In the genomic region with DNA sequence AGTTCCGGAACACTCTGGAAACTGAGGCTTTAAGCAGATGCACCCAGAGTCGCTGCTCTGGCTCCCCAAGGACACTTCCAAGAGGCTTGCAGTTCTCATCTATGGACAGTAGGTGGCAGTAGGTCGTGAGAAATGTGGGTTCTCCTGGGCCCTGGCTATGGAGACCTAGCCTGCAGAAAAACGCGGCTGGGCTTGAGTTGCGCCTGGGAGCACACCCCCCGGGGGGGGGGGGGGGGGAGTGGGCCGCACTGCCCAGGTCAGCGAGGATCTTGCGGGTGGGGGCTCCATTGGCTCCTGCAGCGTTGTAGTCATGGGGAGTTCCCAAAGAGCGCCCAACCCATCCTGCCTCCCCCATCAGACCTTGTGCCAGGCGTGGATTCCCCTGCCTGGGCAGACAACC, we compare ENCODE assay signal across 8 mouse cellular contexts.
DNase-seq lines count a peak whose midpoint lies in the region; ATAC-seq and TF ChIP-seq lines count a peak whose summit lies in the region.

No protein-coding gene starts in this region.

- peak; percentile 68 to 69 (median 69) for TF ChIP-seq CTCF in MEL (IDR thresholded peaks at IDR 0.05 in 2 of 3, conservative IDR thresholded peaks at IDR 0.05 in 1 of 3; ENCODE audit: control insufficient read depth in 1 of 3, insufficient read depth in 1 of 3, low read depth in 2 of 3, low read length in 3 of 3, poor library complexity in 1 of 3, severe bottlenecking in 1 of 3)
- peak; percentile 90 for TF ChIP-seq CTCF in cerebellum, adult 2 months (IDR thresholded peaks at IDR 0.05; ENCODE audit: borderline replicate concordance, insufficient read depth, low read depth, low read length)
- peak; percentile 92 for TF ChIP-seq CTCF in lung, embryonic 14.5 days (IDR thresholded peaks at IDR 0.05; ENCODE audit: low read depth)
- peak; percentile 80; the same call in 1 of the 2 replicates for TF ChIP-seq CTCF in thymus, adult 2 months (IDR thresholded peaks at IDR 0.05; ENCODE audit: borderline replicate concordance, control insufficient read depth, extremely low read depth, insufficient read depth, low read length, poor library complexity)

- no peaks in the 10 kb centered on the region for H3K4me1 ChIP-seq in MEL (ENCODE audit: control insufficient read depth in 1 of 2, insufficient read depth in 2 of 2, low read length in 2 of 2)
- H3K4me1 ChIP-seq in cerebellum, adult 2 months (ENCODE audit: control insufficient read depth, insufficient read depth, low read length): no peaks in the 10 kb centered on the region
- H3K4me1 ChIP-seq in lung, embryonic 14.5 days (ENCODE audit: insufficient read depth): peaks cover 7% of the 10 kb centered on the region; the same call in 1 of the 2 replicates
- H3K4me1 ChIP-seq in thymus, adult 2 months (replicated peaks; ENCODE audit: control insufficient read depth, insufficient read depth, low read length): peaks cover 22% of the 10 kb centered on the region

- TF ChIP-seq POLR2A in MEL (IDR thresholded peaks at IDR 0.05; ENCODE audit: control insufficient read depth in 1 of 2, insufficient read depth in 1 of 2, low read depth in 1 of 2, low read length in 2 of 2, poor library complexity in 1 of 2): no peak
- TF ChIP-seq POLR2A in cerebellum, adult 2 months (IDR thresholded peaks at IDR 0.05; ENCODE audit: borderline replicate concordance, insufficient read depth, low read length): no peak
- TF ChIP-seq POLR2A in thymus, adult 2 months (IDR thresholded peaks at IDR 0.05; ENCODE audit: control insufficient read depth, extremely low read depth, insufficient read depth, low read length, poor library complexity): no peak

- H3K4me3 ChIP-seq in MEL (ENCODE audit: control insufficient read depth in 1 of 2, insufficient read depth in 1 of 2, low read depth in 2 of 2, low read length in 2 of 2): no peak overlapping the region
- H3K4me3 ChIP-seq in cerebellum, adult 2 months (replicated peaks; ENCODE audit: insufficient read depth, low read depth, low read length): peak overlapping the region; percentile 1
- peak overlapping the region; percentile 30 for H3K4me3 ChIP-seq in lung, embryonic 14.5 days (ENCODE audit: low read depth, low read length)
- no peak overlapping the region for H3K4me3 ChIP-seq in thymus, adult 2 months (ENCODE audit: control insufficient read depth, insufficient read depth, low read length)

- peak; percentile 7 to 35; a peak in 2 of 4 replicates for TF ChIP-seq EP300 in MEL (IDR thresholded peaks at IDR 0.05; ENCODE audit: low read depth in 1 of 2, low read length in 2 of 2)

- H3K27ac ChIP-seq in MEL (ENCODE audit: control insufficient read depth, low read depth, low read length): no peak overlapping the region
- no peak overlapping the region for H3K27ac ChIP-seq in cerebellum, adult 2 months (ENCODE audit: insufficient read depth, low read length)
- H3K27ac ChIP-seq in lung, embryonic 14.5 days (ENCODE audit: low read depth): no peak overlapping the region
- no peak overlapping the region for H3K27ac ChIP-seq in thymus, adult 2 months (ENCODE audit: control insufficient read depth, insufficient read depth, low read length)

- TF ChIP-seq RAD21 in MEL (IDR thresholded peaks at IDR 0.05; ENCODE audit: low read depth, low read length): peak; percentile 73

- H3K27me3 ChIP-seq in MEL (ENCODE audit: control insufficient read depth in 1 of 2, insufficient read depth in 2 of 2, low read length in 2 of 2): no peaks in the 10 kb centered on the region
- no peaks in the 10 kb centered on the region for H3K27me3 ChIP-seq in cerebellum, adult 2 months (ENCODE audit: control insufficient read depth, insufficient read depth, low read length)
- H3K27me3 ChIP-seq in lung, embryonic 14.5 days (ENCODE audit: insufficient read depth, low read length): no peaks in the 10 kb centered on the region
- no peaks in the 10 kb centered on the region for H3K27me3 ChIP-seq in thymus, adult 2 months (ENCODE audit: control insufficient read depth, insufficient read depth, low read length)

- H3K79me2 ChIP-seq in MEL (ENCODE audit: control insufficient read depth, insufficient read depth, low read length, poor library complexity): no peaks in the 10 kb centered on the region

- WGBS in cerebellum, adult 2 months: 4% methylated on average over 13 of the region's 13 CpGs
- WGBS in lung, embryonic 14.5 days: under 1% methylated on average over 13 of the region's 13 CpGs
- WGBS in thymus, adult 2 months: 4% methylated on average over 13 of the region's 13 CpGs

- H3K9me3 ChIP-seq in MEL (replicated peaks; ENCODE audit: insufficient read depth, low read length): no peaks in the 10 kb centered on the region
- H3K9me3 ChIP-seq in lung, embryonic 14.5 days (ENCODE audit: low read depth, low read length): no peaks in the 10 kb centered on the region

- peak; percentile 68 to 81 for ATAC-seq in hematopoietic stem cell, adult 5-6 weeks (replicated peaks in 1 of 2; ENCODE audit: insufficient read depth in 1 of 2, low FRiP score in 2 of 2, low TSS enrichment in 1 of 2, low read depth in 1 of 2, poor library complexity in 2 of 2, severe bottlenecking in 2 of 2)
- peak; percentile 94 for ATAC-seq in lung, embryonic 14.5 days (ENCODE audit: insufficient read depth)

- H3K36me3 ChIP-seq in MEL (ENCODE audit: control insufficient read depth in 1 of 2, insufficient read depth in 2 of 2, low read length in 2 of 2): no peaks in the 10 kb centered on the region
- H3K36me3 ChIP-seq in lung, embryonic 14.5 days (ENCODE audit: insufficient read depth): no peaks in the 10 kb centered on the region
- no peaks in the 10 kb centered on the region for H3K36me3 ChIP-seq in thymus, adult 2 months (ENCODE audit: control insufficient read depth, insufficient read depth, low read length)

- peak overlapping the region; percentile 72 for H3K4me2 ChIP-seq in lung, embryonic 14.5 days

- H3K9ac ChIP-seq in MEL (ENCODE audit: control insufficient read depth, low read depth, low read length, poor library complexity, severe bottlenecking): no peak overlapping the region
- H3K9ac ChIP-seq in lung, embryonic 14.5 days: 0 out of 2 replicates have a peak overlapping the region, but pooled peaks have one; percentile 30

- peak; percentile 79 for DNase-seq in MEL (ENCODE audit: low read depth, low spot score)
- peak; percentile 65 to 74 for DNase-seq in cerebellum, adult 2 months
- DNase-seq in forelimb bud, embryonic 11.5 days (ENCODE audit: low read depth, low spot score): peak; percentile 90
- peak; percentile 51 to 79 for DNase-seq in layer of hippocampus, adult 8-10 months (ENCODE audit: low spot score in 2 of 2)
- DNase-seq in lung, embryonic 14.5 days: peak; percentile 99
- DNase-seq in ovary, adult 18-20 months (ENCODE audit: low spot score): peak; percentile 76
- DNase-seq in thymus, adult 2 months: peak; percentile 79

TF ChIP-seq in MEL, 35 proteins besides CTCF, POLR2A, EP300 and RAD21:
- TF ChIP-seq ZC3H11A (IDR thresholded peaks at IDR 0.05; ENCODE audit: low read depth, low read length) (peak; percentile 48; the same call in 1 of the 2 replicates), SMC3 (IDR thresholded peaks at IDR 0.05; ENCODE audit: low read depth, low read length) (peak; percentile 78), CHD1 (IDR thresholded peaks at IDR 0.05; ENCODE audit: low read depth, low read length) (no peak), MAZ (IDR thresholded peaks at IDR 0.05; ENCODE audit: low read depth, low read length) (0 out of 2 replicates have a peak, but pooled peaks have one; percentile 53), MYC (IDR thresholded peaks at IDR 0.05; ENCODE audit: low read depth, low read length) (no peak)

Comparison
In these comparisons a context has a peak if more than half of its experiments do, and no peak if none do; other contexts are left out.
1. H3K4me3 ChIP-seq: peak in cerebellum, adult 2 months (single experiment) and lung, embryonic 14.5 days (single experiment); none in MEL (0 of 2) and thymus, adult 2 months (single experiment).
2. Peak in every context shown above with its lines, with median percentiles within 50 percentile points of each other: DNase-seq and CTCF ChIP-seq.